Mouse (Mus musculus) inflammation-experienced regulatory T-cells, adult 6 months (primary cell): ENCODE results near the gene Dlat. TPM values are rescaled to one million over a fixed set of nuclear protein-coding genes. Genes with fewer than 3 reads are reported as not detected.
"Not testable (repeated sequence)": the region's sequence is repeated elsewhere in the genome, so short reads cannot be mapped to it uniquely, and the experiment has no call there.

Experiments used
- ATAC-seq: one replicate; pipeline ENCODE4 v1.8.0; 2017
- polyA plus RNA-seq, 3 experiments: library from polyadenylated mRNA; unstranded; fragments of 100-300 nt; shearing (Covaris generic); gene quantifications; one replicate each; pipeline ENCODE4 v1.2.1; 2017

Gene Dlat
- polyA plus RNA-seq, 3 experiments from 2014 or later, result 11.5 to 20.4 (median 18.7) TPM

DNA sequence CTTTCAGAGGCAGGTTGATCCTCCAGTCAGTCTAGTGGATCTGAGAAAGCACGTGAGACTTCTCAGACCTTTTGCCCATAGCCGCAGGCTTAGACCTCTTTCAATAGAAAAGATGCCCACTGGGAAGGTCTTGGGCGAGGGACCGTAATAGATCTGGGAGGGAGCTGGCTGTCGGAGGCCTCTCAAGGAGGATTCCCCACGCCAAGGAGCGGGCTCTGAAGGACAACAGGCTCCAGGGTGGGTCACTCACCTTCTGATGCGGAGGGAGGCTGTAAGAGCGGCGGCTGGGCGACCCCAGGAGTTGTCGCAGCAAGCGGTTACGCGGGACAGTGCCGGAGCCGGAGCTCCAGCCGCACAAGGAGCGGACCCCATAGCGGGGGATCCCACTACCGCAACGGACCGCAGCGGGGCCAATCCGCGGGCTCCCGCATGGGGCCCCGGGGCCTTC lies 615 bp downstream of the Dlat start:
- peak; percentile 16 for ATAC-seq

DNA sequence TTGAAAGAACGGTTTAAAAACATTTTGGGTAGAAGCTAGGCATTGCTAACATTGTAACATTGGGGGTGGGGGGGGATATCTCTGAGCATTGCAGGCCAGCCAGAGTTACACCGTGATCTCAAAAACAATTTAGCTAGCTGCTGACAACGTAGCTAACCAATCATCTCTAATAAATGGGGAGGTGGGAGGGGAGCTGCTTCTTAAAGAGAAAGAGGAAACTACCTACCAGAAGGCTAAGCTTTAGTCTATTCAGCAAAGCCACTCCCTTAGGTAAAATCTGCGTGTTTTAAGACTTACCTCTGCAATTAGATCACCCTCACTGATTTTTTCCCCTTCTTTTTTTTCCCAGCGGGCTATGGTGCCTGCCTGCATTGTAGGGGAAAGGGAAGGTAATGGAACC lies 1.2 kb downstream of the Dlat start:
- ATAC-seq, result no peak

DNA sequence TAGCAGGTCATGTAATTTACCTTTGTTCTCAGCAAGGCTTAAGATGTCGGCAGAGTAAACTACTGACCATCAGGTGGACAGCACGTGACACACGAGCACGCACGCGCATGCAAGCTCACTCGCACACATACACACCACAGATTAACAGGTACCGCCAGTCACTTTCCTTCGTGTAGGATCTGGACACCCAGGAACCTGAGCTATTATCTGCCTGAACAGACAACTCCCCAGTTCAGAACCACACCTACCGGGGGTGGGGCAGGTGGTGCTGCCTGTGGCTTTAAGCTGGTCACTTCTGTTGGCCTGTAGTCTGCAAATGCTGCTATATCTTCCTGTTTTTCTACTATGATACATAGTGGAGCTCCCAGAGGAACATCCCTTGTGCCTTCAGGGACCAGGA lies 9.1 kb downstream of the Dlat start:
- ATAC-seq, result no peak

DNA sequence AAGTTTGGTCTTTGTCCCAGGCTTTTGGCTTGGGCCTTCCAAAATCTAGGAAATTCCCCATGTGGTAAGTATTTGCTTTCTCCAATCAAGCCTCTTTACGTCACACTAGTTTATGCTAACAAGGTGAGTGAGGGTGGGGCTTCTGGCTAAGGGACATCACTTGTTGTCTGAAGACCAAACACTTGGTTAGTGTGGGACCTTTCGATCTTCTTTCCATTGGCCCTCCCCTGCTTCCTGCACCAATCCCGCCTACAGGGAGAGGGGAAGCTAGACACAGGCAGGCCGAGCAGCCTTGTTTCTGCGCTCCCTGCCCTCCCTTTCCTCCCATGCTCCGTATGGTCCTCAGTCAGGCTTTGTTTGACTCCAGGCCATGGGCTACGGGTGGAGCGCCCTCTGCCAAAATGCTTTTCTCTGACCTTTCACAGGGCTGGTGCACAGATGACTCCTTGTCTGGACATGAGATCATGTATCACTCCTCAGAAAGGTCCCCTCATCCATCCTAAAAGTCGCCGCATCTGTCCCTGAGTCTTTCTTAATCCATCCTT lies 12.7 kb downstream of the Dlat start:
- no peak for ATAC-seq

DNA sequence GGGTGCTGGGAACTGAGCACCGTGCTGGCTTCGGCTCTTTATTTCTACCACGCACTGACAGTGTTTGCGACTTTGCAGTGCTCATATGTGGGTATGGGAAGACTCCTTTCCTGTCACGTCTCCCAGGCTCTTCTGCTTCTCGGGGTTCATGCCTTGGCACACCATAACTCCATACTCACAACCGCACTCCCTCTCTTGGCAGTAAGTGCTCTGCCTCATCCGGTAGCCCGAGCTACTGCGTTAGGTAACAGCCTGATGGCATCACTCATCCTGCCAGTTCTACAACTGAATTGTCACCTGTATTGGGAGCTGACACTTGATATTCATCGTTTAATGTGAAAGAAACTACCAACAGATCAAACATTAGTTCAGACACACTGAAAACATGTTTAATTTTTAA lies 25.3 kb downstream of the Dlat start:
- ATAC-seq, result peak; percentile 54

DNA sequence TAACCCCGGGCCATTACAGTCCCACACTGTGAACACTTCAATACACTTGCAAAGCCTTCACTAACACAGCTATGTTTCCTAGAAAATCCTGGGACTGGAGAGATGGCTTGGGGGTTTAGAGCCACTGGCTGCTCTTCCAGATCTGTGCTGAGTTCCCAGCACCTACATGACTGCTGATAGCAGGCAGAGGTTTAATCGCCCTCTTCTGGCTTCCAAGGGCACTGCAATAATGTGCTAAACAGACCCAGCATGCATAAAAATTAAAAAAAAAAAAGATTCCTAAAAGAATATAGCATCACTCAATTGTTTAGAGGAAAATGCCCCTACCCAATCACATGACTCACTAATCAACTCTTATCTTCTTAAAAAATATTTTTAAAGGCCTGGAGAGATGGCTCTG lies 26.5 kb downstream of the Dlat start:
- no peak for ATAC-seq

DNA sequence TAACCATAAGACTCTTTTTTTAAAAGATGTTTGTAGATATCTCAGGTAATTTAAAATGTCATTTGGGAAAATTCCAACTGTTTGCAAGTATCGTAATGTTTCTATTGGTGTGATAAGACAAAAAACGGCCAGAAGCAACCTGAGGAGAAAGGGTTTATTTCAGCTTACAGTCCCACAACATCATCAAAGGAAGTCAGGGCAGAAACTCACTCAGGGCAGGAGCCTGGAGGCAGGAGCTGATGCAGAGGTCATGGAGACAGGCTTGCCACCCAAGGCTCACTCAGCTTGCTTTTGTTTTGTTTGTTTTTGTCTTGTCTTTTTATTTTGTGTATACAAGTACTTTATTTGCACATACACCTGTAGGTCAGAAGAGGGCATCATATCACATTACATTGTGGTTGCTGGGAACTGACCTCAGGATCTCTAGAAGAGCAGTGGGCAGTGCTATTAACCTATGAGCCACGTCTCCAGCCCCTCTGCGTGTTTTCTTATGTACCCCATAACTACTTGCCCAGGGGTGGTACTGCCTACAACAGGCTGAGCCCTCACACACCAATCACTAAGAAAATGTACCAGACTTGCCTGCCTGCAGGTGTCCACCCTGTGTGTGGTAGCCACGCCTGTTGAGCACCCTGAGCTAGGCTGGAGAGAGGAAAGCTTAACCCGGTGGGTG lies 27.4 kb downstream of the Dlat start:
- ATAC-seq, result no peak

DNA sequence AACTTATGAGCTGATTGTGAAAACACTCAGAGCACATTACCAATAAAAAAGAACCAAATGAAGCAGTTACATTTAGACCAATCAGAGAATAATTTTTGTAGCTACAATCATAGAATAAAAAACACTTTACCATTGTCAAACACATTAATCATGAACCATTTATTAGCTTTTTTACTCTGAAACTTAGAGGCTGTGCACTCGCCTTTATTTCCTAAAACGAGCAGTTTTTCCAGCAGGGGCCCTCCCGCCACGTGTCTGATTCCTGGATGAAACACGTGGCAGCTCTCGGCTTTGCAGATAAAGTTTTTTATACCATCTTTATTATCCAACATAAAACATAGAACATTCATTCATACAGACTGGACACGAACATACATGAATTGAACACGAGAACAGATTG lies 28.7 kb downstream of the Dlat start:
- not testable (repeated sequence) for ATAC-seq

DNA sequence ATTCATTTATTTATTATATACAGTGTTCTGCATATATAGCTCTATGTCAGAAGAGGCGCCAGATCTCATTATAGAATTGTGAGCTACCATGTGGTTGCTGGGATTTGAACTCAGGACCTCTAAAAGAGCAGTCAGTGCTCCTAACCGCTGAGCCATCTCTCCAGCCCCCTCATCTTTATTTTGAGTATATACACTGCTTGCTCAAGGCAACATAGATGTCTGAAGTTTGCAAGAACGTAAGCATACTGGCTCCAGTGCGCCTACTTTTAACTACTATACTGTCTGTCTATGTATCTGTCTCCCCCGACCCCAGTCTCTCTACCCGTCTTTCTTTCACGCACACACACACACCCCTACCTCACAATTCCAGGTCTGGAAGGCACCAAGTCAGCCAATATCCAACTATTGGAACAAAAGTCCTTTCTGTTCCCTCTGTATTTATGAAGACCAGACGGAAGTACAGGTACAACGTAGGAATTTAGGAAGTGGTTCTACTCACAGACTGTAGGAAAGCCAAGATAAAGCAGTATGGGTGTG lies 41.7 kb downstream of the Dlat start:
- ATAC-seq, result no peak

DNA sequence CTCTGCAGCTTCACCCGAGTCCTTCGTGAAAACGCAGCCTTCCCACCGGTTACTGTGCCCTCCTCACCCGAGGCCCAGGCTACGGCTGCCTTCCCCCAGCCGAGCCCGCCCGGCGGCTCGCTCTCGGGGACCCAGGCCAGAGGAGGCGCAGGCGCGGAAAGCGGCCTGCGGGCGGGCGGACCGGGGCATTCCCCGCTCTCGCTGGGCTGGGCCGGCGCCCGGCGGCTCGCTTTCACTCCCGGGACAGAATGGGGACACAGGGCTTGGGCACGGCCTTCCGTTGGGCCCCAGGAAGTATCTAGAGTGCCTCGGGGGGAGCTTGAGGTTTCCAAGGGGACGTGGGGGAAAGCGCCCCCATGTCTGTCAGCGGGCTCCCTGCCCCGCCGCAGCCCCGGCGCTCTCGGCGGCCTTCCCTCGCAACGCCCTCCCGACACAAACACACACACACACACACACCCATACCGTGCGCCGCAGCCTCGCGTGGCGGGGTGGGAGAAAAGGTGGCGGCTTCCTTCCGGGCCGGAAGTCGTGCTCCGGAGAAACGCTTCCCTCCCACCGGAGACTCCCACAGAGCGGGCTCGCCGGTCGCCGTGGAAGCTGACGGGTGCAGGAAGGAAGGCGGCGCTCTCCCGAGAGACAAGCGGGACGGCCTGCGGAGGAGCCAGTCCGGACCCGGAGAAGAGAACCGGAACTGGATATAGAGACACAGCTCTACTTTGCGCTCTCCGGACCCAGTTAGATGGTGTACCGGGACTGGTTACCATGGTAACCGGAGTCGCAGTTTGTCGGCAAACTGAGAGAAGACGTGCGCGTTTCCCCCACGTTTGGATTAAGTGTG lies 42.6 kb downstream of the Dlat start, which contains the start of the genes Pih1d2 and Nkapd1:
Gene Pih1d2 (plus strand): TSS at position 556 of the 838 bp plus-strand sequence.
Gene Nkapd1 (minus strand): TSS at position 699 of the 838 bp plus-strand sequence.
- ATAC-seq, result peak; percentile 86

DNA sequence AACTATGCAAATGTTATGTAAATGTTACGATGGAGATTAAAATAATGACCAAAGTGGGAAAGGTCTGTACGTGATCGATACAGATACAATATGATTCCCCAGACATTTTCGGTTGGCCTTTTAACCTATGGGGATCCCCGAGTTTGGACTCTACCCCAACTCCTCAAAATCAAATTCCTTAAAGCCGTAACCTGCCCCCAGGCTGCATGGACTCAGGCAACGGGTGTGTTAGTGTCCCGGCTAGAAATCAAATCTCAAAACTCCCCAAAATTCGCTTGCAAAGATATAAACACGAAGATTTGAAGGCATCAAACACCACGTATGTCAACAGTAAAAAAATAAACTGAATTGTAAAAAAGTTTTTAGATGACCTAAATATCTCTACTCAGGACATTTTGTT lies 43.4 kb downstream of the Dlat start:
- ATAC-seq, result no peak

DNA sequence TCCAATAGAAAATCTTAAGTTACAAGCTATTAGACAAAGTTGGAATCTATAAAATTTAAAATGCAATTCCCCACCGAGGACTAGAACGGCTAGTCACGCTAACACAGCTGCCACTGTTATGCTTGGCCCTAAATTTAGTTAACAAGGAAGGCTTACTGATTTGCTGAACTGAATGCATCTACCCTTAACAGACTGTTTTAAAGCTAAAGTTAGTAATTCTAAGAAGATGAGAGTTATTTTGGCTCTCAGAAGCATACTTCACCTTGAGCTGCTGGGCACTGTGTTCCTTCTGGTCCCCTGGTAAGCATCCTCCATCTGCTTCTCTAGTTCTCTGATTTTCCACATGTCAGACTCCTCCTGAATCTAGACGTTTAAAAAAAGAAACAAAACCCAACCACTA lies 47.5 kb downstream of the Dlat start:
- ATAC-seq, result no peak

DNA sequence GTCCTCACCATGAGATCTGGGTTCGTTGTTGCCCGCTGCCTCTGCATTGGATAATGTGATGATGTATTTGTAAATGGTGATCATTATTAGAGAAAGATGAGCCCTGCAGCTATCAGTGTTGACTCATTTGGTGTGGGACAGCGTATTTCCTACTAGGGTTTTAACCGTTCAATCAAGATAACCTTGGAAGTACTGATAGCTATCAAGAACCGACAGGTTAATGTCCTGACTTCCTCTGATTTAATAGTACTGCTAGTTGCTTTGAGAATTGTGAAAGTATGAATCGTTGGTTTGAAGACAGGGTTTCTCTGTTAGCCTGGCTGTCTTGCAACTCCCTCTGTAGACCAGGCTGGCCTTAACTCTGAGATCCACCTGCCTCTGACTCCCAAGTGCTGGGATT lies 55.2 kb downstream of the Dlat start:
- no peak for ATAC-seq

DNA sequence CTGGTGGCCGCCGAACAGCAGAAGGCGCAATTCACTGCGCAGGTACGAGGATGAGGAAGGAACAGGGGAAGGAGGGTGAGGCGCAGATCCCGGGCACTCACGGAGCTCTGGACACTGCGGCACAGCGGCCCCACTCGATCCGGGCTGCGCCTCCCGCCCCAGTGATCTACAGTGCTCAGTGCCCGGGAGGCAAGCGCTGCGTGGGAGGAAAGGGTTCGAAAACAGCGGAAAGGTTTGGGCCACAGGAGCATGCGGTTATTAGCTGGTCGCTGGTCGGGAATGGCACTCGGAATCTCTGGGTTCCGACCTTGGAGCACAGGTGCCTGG lies 55.6 kb downstream of the Dlat start:
- peak; percentile 64 for ATAC-seq

DNA sequence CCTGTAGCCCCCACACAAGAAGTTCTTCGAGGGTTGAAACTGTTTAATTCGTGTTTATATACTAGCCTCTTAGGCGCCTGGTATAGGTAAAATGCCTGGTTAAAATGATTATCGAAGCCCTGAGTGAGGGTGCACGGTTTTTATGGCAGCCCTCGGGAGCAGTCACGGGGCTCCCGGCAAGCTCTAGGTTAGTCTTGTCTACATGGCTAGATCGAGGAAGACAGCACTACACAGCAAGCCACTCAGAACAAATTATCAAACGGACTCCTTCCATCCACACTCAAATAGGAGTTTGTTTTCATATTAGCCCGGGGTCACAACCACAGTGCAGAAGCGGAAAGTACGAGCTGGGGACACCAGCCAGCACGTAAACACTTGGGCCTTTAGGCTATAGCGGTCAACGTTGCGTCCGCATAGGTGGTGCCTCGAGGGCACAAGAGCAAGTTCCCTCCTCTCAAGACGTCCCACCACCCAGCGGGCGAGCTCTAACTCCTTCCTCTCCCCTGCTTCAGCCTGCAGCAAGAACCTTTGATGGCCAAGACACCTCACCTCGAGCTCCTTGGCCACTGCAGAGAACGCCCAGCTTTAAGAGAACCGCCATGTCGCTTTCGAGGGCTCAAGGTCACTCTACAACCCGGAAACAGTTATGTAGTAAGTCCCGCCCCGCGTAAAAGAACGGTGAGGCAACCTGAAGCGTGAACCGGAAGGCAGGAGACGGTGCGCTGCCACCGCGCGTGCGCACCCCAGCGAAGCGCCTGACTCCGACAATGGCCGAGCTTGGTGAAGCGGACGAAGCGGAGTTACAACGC lies 56.2 kb downstream of the Dlat start, which contains the start of the genes Sdhd and Timm8b:
Gene Sdhd (minus strand): TSS at position 624 of the 809 bp plus-strand sequence.
Gene Timm8b (plus strand): TSS at position 722 of the 809 bp plus-strand sequence.
- ATAC-seq, result peak; percentile 96

DNA sequence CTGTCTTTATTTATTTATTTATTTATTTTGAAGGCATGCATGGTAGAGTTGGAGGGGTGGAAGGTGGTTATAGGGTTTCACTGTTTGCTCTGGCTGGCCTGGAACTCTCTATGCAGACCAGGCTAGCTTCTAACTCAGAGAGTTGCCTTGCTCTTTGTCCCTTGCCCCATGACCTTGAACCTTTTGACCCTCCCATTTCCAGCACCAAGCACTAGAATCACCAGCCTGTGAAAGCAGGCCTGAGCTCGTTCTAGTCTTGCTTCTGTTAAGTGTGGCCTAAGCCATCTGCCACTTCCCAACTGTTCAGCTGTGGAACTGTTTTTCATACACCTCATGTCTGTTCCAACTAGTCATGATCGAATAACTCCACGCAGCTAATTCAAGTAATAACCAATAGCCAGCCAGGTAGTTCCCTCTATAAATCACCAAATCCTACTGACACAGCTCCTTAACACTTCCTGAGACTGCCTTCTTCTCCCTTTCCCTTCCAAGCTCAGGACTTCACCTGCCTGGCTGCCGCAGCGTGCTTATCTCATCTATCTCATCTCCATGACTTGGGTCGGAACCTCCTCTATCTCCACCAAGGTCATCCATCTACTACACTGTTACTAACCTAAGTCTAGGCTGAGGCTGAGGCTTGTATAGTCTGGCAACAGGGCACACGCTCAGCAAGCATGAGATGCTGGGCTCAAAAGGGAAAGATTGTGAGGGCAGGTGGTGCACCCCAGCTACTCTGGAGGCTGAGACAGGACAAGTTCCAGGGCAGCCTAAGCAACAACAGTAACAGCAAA lies 57.3 kb downstream of the Dlat start:
- no peak for ATAC-seq

DNA sequence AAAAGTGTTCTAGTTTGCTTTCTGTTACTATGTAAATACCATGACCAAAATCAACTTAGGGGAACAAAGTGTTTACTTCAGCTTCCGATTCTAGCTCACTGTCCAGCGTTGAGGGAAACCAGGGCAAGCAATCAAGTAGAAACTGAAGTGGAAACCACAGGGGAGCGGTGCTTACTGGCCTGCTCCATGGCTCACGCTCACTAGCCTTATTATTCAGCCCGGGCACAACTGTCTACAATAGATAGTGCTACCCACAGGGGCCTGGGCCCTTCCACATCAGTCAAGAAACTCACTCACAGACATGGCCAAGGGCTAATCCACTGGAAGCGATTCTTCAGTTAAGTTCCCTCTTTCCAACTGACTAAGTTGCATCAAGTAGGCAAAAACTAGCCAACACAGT lies 58.0 kb downstream of the Dlat start:
- no peak for ATAC-seq

DNA sequence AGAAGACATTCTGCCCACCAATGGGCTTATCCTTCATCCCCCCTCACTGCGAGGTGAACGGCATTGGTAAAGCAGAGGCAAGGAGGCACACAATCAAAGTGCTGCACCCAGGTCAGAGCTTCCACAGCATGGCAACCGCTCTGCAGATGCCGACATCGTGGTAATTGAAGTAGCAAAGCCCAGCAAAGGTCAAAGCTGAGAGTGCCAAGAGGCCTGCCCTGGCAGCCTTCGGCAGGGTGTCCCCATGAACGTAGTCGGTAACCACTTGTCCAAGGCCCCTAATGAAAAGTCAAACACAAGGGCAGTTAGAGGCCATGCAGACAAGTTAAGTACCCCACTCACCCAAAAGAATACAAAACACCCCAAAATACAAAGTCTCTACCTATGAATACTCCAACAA lies 62.6 kb downstream of the Dlat start:
- no peak for ATAC-seq

DNA sequence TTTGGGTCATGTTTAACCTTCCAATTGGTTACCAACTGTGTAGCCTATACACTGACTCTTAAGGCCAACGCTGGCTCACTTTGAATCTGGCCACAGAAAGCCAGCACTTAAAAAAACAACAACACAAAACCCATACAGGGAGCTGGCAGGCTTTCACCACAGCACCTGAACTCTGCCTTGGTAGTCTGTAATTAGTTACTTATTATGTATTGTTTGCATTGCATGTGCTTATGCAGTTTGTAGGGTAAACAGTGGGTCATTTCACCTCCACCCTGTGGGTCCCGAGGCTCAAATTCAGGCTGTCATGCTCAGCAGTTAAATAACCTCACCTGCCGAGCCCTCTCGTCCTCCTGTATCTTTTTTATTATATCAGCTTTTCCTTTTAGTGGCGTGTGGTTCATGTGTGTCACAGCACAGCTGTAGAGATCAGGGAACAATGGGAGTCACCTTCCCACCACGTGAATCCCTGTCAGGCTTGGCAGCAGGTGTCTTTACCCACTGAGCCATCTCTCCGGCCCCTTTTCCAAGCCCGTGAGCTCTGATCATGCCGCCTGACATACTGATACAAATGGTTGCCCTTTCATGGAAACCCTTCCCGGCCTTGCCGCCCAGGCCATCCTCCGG lies 64.7 kb downstream of the Dlat start:
- no peak for ATAC-seq

DNA sequence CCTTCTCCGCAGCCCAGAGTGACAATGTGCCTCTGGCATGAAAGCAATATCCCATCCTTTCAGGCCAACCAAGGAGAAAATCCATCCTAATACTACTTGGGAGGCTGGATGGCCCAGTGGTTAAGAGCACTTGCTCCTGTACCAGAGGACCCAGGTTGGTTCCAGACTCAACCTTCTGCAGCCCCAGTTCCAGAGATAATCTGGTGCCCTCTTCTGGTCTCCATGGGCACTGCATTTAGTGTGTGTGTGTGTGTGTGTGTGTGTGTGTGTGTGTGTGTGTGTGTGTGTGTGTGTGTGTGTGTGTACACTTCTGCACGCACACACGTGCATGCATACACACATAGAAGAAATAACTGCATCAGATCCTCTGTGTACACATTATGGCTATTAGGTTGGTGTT lies 66.0 kb downstream of the Dlat start:
- ATAC-seq, result peak; percentile 46

DNA sequence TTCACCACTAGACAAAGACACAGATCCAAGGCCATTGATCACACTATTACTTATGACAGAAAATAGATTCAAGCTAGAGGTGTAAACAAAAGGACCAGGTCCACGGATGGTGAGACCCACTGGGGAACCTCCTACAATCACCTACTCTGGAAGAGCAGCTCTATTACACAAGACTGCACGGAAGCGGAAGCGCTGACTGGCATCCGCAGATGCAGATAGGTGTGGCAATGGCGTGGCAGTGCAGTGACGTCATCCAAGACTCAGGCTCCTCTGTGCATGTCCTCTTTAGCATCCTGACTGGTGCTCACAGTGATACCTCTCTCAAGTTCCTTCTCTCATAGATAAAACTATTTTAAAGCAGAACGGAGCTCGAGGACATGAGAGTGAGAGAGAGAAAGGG lies 66.6 kb downstream of the Dlat start:
- no peak for ATAC-seq
